Mouse (Mus musculus) C2C12 (cell line): ENCODE data around the gene Mat2a.

Source experiments
- CTCF ChIP-seq: IDR thresholded peaks from one replicate; pipeline ENCODE4 v1.5.1; 2011; ENCODE audit not compliant: control insufficient read depth, insufficient read depth, insufficient read length
- FOSL1 ChIP-seq: IDR thresholded peaks from one replicate; pipeline ENCODE4 v1.8.0; 2011; ENCODE audit warnings: mild to moderate bottlenecking, low read length; ENCODE audit not compliant: poor library complexity, insufficient read depth, severe bottlenecking
- MAX ChIP-seq: IDR thresholded peaks from one replicate; pipeline ENCODE4 v1.6.1; 2011; ENCODE audit warnings: mild to moderate bottlenecking, control low read depth

DNA sequence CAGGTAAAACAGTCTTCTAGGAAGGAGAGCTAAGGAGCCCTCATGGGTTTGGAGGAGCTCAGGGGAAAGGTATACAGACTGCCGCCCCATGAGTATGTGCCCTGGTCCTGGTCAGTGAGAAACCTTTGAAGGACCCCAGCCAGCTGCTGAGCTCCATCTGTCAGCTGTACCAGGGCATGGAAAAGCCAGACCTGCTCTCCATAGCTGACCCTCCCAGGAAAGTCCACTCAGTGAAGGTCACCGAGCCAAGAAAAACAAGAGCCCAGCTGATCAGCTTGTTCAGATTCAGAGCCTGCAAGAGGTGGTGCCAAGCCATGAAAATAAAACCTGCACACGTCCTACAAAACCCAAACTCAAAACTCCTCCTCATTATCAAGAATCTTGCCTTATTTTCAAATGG is 49.5 kb upstream of the Mat2a start:
- no peak for TF ChIP-seq CTCF
- no peak for TF ChIP-seq FOSL1
- TF ChIP-seq MAX = no peak
